Mouse (Mus musculus): ENCODE measurements around the gene Gpr61. TPM values are rescaled to one million over a fixed set of nuclear protein-coding genes. Genes with fewer than 3 reads are reported as not detected.
A peak's percentile ranks its signal among the peaks of the same experiment; 100 is the strongest.

The Gpr61 gene
- polyA plus RNA-seq, 1 experiment from 2014 or later, result 0.10 TPM

DNA sequence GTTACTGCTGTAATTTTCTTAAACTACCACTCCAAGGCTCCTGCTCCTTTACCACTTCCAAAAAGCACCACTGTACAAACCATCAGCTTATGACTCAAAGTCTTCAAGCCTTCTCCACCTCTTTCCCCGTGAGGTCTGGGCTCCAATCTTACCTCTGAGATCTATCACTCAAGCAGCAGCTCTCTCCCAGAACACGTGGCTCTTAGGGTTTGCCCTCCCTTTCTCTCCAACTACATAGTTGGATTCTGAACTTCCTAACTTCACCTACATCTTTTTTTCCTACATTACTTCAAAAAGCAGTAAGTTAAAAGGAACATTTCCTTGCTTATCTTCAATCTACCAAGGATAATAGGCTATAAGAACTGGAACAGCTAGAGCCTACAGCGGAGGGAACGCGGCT, 26.2 kb downstream of the Gpr61 start:
- 75% methylated on average over 5 of the region's 5 CpGs for WGBS
- Histone ChIP-seq H3K4me2 (no peak overlapping the region), H3K4me3 (replicated peaks) (no peak overlapping the region), H3K9me3 (no peaks in the 10 kb centered on the region), H3K4me1 (replicated peaks) (peaks cover 18% of the 10 kb centered on the region), H3K27me3 (no peaks in the 10 kb centered on the region), H3K36me3 (peaks cover 3% of the 10 kb centered on the region; the same call in 1 of the 2 replicates), H3K27ac (0 out of 2 replicates have a peak overlapping the region, but pooled peaks have one; percentile 35), H3K9ac (replicated peaks) (no peak overlapping the region)
- ATAC-seq (ENCODE audit: insufficient number of reproducible peaks, insufficient read depth, low FRiP score, low TSS enrichment, low read depth), result no peak

DNA sequence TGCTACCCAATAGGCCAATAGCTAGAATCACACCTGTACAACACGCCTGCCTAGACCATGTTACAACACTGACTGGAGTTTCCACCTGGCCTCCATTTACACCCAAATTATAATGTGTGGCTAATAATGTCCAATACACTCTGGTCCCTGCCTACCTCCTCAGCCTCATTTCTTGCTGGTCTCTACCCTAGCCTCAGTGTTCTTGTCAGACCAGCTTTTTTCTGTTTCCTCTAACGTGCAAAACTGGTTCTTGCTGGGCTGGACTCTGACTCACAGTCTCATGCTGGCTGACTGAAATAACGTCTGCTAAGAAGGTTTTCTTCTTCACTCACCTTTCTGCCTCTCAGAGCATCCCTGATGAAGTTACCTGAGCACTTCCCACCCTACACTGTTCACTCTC, 28.4 kb downstream of the Gpr61 start:
- H3K36me3 ChIP-seq, result peaks cover 19% of the 10 kb centered on the region

DNA sequence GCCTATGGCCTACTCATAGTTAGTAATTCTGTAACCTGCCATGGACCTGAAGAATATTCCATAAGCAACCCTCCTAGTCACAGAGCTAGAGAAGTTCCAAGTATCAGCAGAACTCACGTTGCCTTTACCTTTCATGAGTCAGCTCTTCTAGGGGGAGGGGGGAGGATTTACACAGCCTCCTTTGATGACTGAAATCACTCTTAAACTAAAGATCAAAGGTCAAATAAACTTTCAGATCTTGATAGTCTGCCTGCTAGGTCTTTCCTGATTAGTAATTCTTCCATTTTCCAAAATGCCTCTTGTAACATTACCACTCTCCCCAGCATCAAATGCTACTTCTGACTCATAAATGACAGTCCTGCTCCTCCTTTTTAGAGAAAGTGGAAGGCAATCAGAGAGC, 30.6 kb downstream of the Gpr61 start:
- WGBS, result 43% methylated on average over 1 of the region's 1 CpGs
- H3K4me3 ChIP-seq (replicated peaks), result no peak overlapping the region
- H3K4me2 ChIP-seq, result no peak overlapping the region
- H3K9me3 ChIP-seq, result no peaks in the 10 kb centered on the region
- ATAC-seq (ENCODE audit: insufficient number of reproducible peaks, insufficient read depth, low FRiP score, low TSS enrichment, low read depth), result no peak
- peaks cover 39% of the 10 kb centered on the region for H3K36me3 ChIP-seq
- no peak overlapping the region for H3K27ac ChIP-seq
- H3K9ac ChIP-seq (replicated peaks), result no peak overlapping the region
- no peaks in the 10 kb centered on the region for H3K27me3 ChIP-seq
- peaks cover 11% of the 10 kb centered on the region for H3K4me1 ChIP-seq (replicated peaks)

More for the DNA sequence above, 28.4 kb downstream of the Gpr61 start:
- WGBS, result 91% methylated on average over 3 of the region's 3 CpGs
- Histone ChIP-seq H3K9ac (replicated peaks) (no peak overlapping the region), H3K4me3 (replicated peaks) (no peak overlapping the region), H3K4me2 (no peak overlapping the region), H3K4me1 (replicated peaks) (peaks cover 18% of the 10 kb centered on the region), H3K27me3 (no peaks in the 10 kb centered on the region), H3K9me3 (no peaks in the 10 kb centered on the region), H3K27ac (no peak overlapping the region)
- no peak for ATAC-seq (ENCODE audit: insufficient number of reproducible peaks, insufficient read depth, low FRiP score, low TSS enrichment, low read depth)

DNA sequence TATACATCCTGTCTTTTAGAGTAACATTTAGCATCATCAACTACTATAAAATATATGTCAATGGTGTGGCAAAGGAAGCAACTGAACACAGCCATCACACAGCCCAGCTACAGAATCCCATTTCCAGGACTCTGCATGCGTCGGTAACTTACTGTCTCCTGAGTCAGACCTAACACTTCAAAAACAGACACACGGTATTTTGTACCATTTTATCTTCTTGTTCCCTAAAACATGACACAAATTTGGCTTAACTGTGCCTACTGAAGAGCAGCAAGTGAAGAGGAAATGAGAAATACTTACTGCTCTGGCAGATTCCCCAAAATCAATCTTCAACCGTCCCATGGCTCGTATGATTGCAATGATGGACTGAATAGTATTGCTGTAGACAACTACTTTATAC, 31.4 kb downstream of the Gpr61 start:
- Histone ChIP-seq H3K9ac (replicated peaks) (no peak overlapping the region), H3K36me3 (peaks cover 48% of the 10 kb centered on the region), H3K4me1 (replicated peaks) (peaks cover 3% of the 10 kb centered on the region; the same call in 1 of the 2 replicates), H3K4me2 (no peak overlapping the region), H3K4me3 (replicated peaks) (no peak overlapping the region), H3K9me3 (no peaks in the 10 kb centered on the region), H3K27ac (no peak overlapping the region), H3K27me3 (no peaks in the 10 kb centered on the region)
- WGBS, result 95% methylated on average over 5 of the region's 5 CpGs
- no peak for ATAC-seq (ENCODE audit: insufficient number of reproducible peaks, insufficient read depth, low FRiP score, low TSS enrichment, low read depth)

DNA sequence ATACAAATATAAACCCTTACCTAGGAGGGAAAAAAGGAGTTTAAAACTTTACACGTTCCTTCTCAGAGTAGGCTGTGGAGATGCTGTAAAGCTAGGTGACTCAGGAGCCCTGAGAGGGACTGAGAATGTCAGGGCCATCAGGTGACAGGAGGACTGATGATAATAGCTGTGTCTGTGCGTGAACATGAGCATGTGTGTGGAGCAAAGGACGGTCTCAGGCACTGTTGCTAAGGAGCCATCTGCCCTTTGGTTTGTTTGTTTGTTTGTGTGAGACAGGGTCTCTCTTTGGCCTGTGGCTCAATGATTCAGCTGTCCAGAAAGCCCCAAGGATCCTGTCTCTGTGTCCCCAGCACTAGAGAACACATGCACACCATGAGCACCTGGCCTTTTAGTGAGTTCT, 33.6 kb downstream of the Gpr61 start:
- Histone ChIP-seq H3K4me2 (no peak overlapping the region), H3K4me3 (replicated peaks) (no peak overlapping the region), H3K4me1 (replicated peaks) (no peaks in the 10 kb centered on the region), H3K27ac (no peak overlapping the region), H3K9ac (replicated peaks) (no peak overlapping the region), H3K36me3 (peaks cover 62% of the 10 kb centered on the region), H3K27me3 (no peaks in the 10 kb centered on the region), H3K9me3 (no peaks in the 10 kb centered on the region)
- 86% methylated on average over 3 of the region's 3 CpGs for WGBS
- no peak for ATAC-seq (ENCODE audit: insufficient number of reproducible peaks, insufficient read depth, low FRiP score, low TSS enrichment, low read depth)

DNA sequence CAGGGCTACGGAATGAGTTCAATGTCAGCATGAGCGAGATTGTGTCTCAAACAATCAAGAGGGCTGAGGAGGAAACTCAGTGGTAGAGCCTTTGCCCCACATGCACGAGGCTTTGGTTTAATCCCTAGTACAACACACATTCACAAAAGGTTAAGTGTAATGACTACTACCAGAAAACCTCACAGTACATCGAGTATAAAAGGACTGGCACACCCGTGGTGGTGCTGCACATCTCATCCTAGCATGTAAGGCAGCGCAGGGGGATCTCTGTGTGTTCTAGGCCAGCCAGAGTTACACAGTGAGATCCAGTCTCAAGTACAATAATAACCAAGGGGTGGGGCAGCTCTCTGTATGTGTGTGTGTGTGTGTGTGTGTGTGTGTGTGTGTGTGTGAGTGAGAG, 37.2 kb downstream of the Gpr61 start:
- Histone ChIP-seq H3K9me3 (no peaks in the 10 kb centered on the region), H3K4me1 (replicated peaks) (no peaks in the 10 kb centered on the region), H3K27ac (no peak overlapping the region), H3K4me3 (replicated peaks) (no peak overlapping the region), H3K9ac (replicated peaks) (no peak overlapping the region), H3K36me3 (peaks cover 80% of the 10 kb centered on the region), H3K4me2 (no peak overlapping the region), H3K27me3 (no peaks in the 10 kb centered on the region)
- ATAC-seq (ENCODE audit: insufficient number of reproducible peaks, insufficient read depth, low FRiP score, low TSS enrichment, low read depth), result no peak
- 91% methylated on average over 6 of the region's 6 CpGs for WGBS

DNA sequence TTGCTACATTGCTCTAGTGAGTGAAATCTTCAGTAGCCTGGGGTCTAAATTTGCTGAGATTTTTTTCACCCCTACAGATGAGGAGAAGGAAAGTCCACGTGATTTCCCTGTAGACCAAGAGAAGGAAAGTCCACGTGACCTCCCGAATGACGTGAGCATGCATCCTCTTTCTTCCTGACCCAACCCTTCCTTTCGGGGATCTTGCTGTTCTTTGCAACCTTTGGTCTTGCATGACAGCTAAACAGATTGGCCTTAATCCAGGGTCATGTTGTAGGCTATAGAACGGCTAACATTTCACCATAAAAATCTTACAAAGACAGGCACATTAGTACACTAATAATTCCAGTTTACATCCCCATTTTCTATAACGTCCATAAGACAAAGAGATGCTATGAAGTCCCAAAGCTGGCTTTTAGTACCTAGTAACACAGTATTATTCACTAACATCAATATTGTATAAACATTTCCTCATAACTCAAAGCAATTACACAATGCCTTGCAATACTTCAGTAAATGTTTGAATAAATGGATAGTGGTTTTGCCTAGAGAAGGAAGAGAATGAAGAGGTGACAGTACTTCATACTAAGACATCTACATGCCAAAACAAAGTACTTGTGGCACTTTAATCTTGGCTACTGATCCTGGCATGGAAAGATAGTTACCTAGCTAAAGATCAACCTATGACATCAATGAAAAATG, 40.9 kb downstream of the Gpr61 start:
- 95% methylated on average over 7 of the region's 7 CpGs for WGBS
- no peaks in the 10 kb centered on the region for H3K9me3 ChIP-seq
- no peak overlapping the region for H3K4me3 ChIP-seq (replicated peaks)
- no peak overlapping the region for H3K9ac ChIP-seq (replicated peaks)
- no peak overlapping the region for H3K4me2 ChIP-seq
- no peak for ATAC-seq (ENCODE audit: insufficient number of reproducible peaks, insufficient read depth, low FRiP score, low TSS enrichment, low read depth)
- H3K4me1 ChIP-seq (replicated peaks), result no peaks in the 10 kb centered on the region
- peaks cover 85% of the 10 kb centered on the region for H3K36me3 ChIP-seq
- H3K27me3 ChIP-seq, result no peaks in the 10 kb centered on the region
- no peak overlapping the region for H3K27ac ChIP-seq

DNA sequence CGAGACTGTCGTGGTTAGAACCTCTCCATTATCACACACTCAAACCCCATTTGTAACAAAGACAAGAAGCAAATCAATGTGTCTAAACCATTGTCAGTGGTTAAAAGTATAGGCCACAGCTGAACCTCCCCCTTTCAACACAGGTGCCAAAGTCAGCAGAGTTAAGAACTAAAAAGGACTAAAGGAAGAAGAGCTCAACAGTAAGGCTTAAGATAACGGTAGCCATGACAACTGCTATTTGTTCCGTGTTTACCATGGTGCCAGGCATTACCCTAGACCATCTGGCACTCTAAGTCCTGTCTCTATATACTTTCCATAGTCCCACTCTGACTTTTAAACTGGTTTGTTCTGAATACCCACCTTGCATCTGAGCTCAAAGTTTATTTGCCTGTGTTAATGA, 42.0 kb downstream of the Gpr61 start:
- H3K4me1 ChIP-seq (replicated peaks), result no peaks in the 10 kb centered on the region
- 93% methylated on average over 4 of the region's 4 CpGs for WGBS
- no peak overlapping the region for H3K27ac ChIP-seq
- peaks cover 85% of the 10 kb centered on the region for H3K36me3 ChIP-seq
- H3K27me3 ChIP-seq, result no peaks in the 10 kb centered on the region
- H3K9ac ChIP-seq (replicated peaks), result no peak overlapping the region
- H3K9me3 ChIP-seq, result no peaks in the 10 kb centered on the region
- ATAC-seq (ENCODE audit: insufficient number of reproducible peaks, insufficient read depth, low FRiP score, low TSS enrichment, low read depth), result no peak
- no peak overlapping the region for H3K4me3 ChIP-seq (replicated peaks)
- no peak overlapping the region for H3K4me2 ChIP-seq

DNA sequence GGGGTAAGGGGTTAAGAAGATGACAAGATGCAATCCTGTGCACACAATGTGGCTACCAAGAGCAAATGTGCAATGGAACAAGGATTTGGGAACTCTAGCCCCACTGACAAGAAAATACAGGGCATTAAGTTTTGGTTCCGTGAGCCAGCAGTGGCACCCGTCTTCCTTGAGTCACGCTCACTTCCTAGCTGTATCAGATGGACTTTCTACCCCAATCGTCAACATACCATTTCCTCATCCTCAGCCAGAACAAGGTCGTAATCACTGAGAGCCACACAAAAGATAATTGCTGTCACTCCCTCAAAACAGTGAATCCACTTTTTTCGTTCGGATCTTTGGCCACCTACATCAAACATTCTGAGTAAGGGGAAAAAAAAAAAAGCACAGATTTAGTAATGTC, 42.4 kb downstream of the Gpr61 start:
- Histone ChIP-seq H3K27ac (no peak overlapping the region), H3K4me1 (replicated peaks) (no peaks in the 10 kb centered on the region), H3K9ac (replicated peaks) (no peak overlapping the region), H3K36me3 (peaks cover 83% of the 10 kb centered on the region), H3K4me3 (replicated peaks) (no peak overlapping the region), H3K9me3 (no peaks in the 10 kb centered on the region), H3K4me2 (no peak overlapping the region), H3K27me3 (no peaks in the 10 kb centered on the region)
- 90% methylated on average over 7 of the region's 7 CpGs for WGBS
- no peak for ATAC-seq (ENCODE audit: insufficient number of reproducible peaks, insufficient read depth, low FRiP score, low TSS enrichment, low read depth)

DNA sequence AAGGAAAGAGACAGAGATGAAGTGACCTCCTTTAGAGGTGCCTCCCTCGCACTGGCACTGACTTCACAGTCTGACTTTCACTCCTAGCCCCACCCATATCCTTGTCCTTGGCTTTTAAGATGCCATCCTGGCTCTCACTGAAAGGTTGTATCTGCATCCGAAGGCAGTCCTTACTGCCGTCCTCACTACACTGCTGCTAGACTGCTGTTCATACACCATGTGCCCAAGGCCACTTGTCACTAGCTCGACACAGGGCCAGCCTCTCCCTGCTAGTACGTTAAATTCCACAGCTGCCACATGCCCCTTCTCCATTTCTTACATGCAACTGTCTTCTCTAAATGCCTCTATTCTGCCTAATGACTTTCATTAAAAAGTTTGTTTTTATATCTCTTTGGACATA, 43.4 kb downstream of the Gpr61 start:
- Histone ChIP-seq H3K4me1 (replicated peaks) (no peaks in the 10 kb centered on the region), H3K9me3 (no peaks in the 10 kb centered on the region), H3K27me3 (no peaks in the 10 kb centered on the region), H3K9ac (replicated peaks) (no peak overlapping the region), H3K4me2 (no peak overlapping the region), H3K36me3 (peaks cover 80% of the 10 kb centered on the region), H3K27ac (no peak overlapping the region), H3K4me3 (replicated peaks) (no peak overlapping the region)
- no peak for ATAC-seq (ENCODE audit: insufficient number of reproducible peaks, insufficient read depth, low FRiP score, low TSS enrichment, low read depth)
- WGBS, result 88% methylated on average over 5 of the region's 5 CpGs

DNA sequence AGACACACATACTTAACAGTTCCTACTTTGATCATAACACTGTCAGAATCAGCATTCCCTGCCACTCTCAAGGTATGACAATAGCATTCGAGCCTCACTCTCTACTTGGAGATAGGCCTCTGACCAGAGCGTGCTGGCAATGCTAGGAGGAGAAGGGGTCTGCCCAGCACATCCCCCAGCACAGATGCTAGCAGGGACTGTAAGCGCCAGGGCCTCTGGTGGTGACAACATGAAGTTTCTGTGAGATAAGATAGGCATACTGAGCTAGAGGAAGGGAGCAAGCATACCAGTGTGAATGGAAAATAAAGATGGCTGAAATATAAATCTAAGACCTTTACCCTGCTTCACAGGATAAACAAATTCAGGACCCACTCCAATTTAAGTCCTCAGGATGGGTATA, 49.4 kb downstream of the Gpr61 start:
- 88% methylated on average over 3 of the region's 3 CpGs for WGBS
- Histone ChIP-seq H3K4me3 (replicated peaks) (no peak overlapping the region), H3K27ac (no peak overlapping the region), H3K4me1 (replicated peaks) (no peaks in the 10 kb centered on the region), H3K36me3 (peaks cover 49% of the 10 kb centered on the region), H3K9me3 (no peaks in the 10 kb centered on the region), H3K27me3 (no peaks in the 10 kb centered on the region), H3K9ac (replicated peaks) (no peak overlapping the region), H3K4me2 (no peak overlapping the region)
- ATAC-seq (ENCODE audit: insufficient number of reproducible peaks, insufficient read depth, low FRiP score, low TSS enrichment, low read depth), result no peak

DNA sequence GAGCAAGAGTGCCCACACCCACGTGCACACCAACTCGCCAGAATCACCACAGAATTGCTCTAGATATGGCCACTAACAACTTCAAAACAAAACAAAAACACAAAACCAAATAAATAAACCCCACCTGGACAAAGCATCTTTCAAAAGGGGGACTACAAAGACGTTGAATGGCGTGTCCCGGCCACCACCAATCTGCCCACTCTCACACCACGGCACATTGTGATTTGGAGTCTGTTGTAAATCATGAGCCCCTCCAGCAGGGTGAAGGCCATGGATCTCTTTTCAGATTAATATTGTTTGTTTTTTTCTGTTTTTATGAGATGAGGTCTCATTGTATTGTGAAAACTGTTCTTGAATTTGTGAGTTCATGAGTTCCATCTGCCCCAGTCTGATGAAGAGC, 52.6 kb downstream of the Gpr61 start:
- no peak overlapping the region for H3K4me3 ChIP-seq (replicated peaks)
- 92% methylated on average over 6 of the region's 6 CpGs for WGBS
- ATAC-seq (ENCODE audit: insufficient number of reproducible peaks, insufficient read depth, low FRiP score, low TSS enrichment, low read depth), result no peak
- no peak overlapping the region for H3K9ac ChIP-seq (replicated peaks)
- H3K4me1 ChIP-seq (replicated peaks), result no peaks in the 10 kb centered on the region
- H3K36me3 ChIP-seq, result peaks cover 21% of the 10 kb centered on the region
- no peaks in the 10 kb centered on the region for H3K9me3 ChIP-seq
- no peaks in the 10 kb centered on the region for H3K27me3 ChIP-seq
- no peak overlapping the region for H3K27ac ChIP-seq
- no peak overlapping the region for H3K4me2 ChIP-seq

Data from limb, embryonic 12.5 days (tissue).